Mouse (Mus musculus) cerebellum, adult 2 months (tissue): Measurements from ENCODE around the gene Selenoo.

Experiments used
- CTCF ChIP-seq: fragments of 200-500 bp; IDR thresholded peaks from 2 replicates; pipeline ENCODE4 v1.5.1; 2011; ENCODE audit warnings: low read depth, mild to moderate bottlenecking, control low read depth, low read length, moderate library complexity, borderline replicate concordance; ENCODE audit not compliant: insufficient read depth
- POLR2A ChIP-seq: fragments of 200-500 bp; IDR thresholded peaks from 2 replicates; pipeline ENCODE4 v1.6.1; 2011; ENCODE audit warnings: low read length, control low read depth, borderline replicate concordance; ENCODE audit not compliant: insufficient read depth

GRCm38 (mm10) chr15:89137378-89138045, 48.6 kb downstream of the Selenoo start:
- TF ChIP-seq CTCF (no peak), POLR2A (no peak)
